Mouse (Mus musculus): ENCODE results near the gene Cipc. TPM values are rescaled to one million over a fixed set of nuclear protein-coding genes. Genes with fewer than 3 reads are reported as not detected.
A peak's percentile ranks its signal among the peaks of the same experiment; 100 is the strongest.

Cipc gene
- total RNA-seq, 4 experiments from 2014 or later, result 70.7 to 89.0 (median 86.1) TPM

GRCm38 (mm10) chr12:86931919-86932574 lies 14.8 kb upstream of the Cipc start:
- no peak for DNase-seq (ENCODE audit: low spot score in 2 of 2)

GRCm38 (mm10) chr12:86932575-86932952 lies 14.3 kb upstream of the Cipc start:
- no peak for DNase-seq (ENCODE audit: low spot score in 2 of 2)

- DNase-seq (ENCODE audit: low spot score in 2 of 2), result no peak
These were observed 12.1 kb upstream of the Cipc start for GRCm38 (mm10) chr12:86934748-86935147.

- DNase-seq (ENCODE audit: low spot score in 2 of 2), result no peak
These were observed 11.1 kb upstream of the Cipc start for GRCm38 (mm10) chr12:86935692-86936282.

GRCm38 (mm10) chr12:86936587-86937343 lies 10.1 kb upstream of the Cipc start:
- DNase-seq (ENCODE audit: low spot score in 2 of 2), result no peak

GRCm38 (mm10) chr12:86938571-86938970 lies 8.3 kb upstream of the Cipc start:
- no peak for DNase-seq (ENCODE audit: low spot score in 2 of 2)

GRCm38 (mm10) chr12:86941173-86941572 lies 5.7 kb upstream of the Cipc start:
- no peak for DNase-seq (ENCODE audit: low spot score in 2 of 2)

GRCm38 (mm10) chr12:86941734-86942486 lies 4.9 kb upstream of the Cipc start:
- DNase-seq (ENCODE audit: low spot score in 2 of 2), result no peak

- no peak for DNase-seq (ENCODE audit: low spot score in 2 of 2)
These were observed 3.4 kb upstream of the Cipc start for GRCm38 (mm10) chr12:86943421-86943820.

- DNase-seq (ENCODE audit: low spot score in 2 of 2), result peak in 1 of 2 experiments; percentile 75
These were observed 1.7 kb upstream of the Cipc start for GRCm38 (mm10) chr12:86945126-86945525.

- DNase-seq (ENCODE audit: low spot score in 2 of 2), result no peak
These were observed 502 bp upstream of the Cipc start for GRCm38 (mm10) chr12:86946301-86946781.

- DNase-seq (ENCODE audit: low spot score in 2 of 2), result peak; percentile 71 to 75
These were observed 998 bp downstream of the Cipc start for GRCm38 (mm10) chr12:86947681-86948401.

GRCm38 (mm10) chr12:86948627-86949026 lies 1.8 kb downstream of the Cipc start:
- DNase-seq (ENCODE audit: low spot score in 2 of 2), result no peak

GRCm38 (mm10) chr12:86949501-86949900 lies 2.7 kb downstream of the Cipc start:
- no peak for DNase-seq (ENCODE audit: low spot score in 2 of 2)

GRCm38 (mm10) chr12:86950161-86950960 lies 3.5 kb downstream of the Cipc start:
- DNase-seq (ENCODE audit: low spot score in 2 of 2), result no peak

GRCm38 (mm10) chr12:86950961-86951360 lies 4.1 kb downstream of the Cipc start:
- no peak for DNase-seq (ENCODE audit: low spot score in 2 of 2)

- no peak for DNase-seq (ENCODE audit: low spot score in 2 of 2)
These were observed 5.5 kb downstream of the Cipc start for GRCm38 (mm10) chr12:86952331-86952850.

GRCm38 (mm10) chr12:86955894-86956293 lies 9.1 kb downstream of the Cipc start:
- no peak for DNase-seq (ENCODE audit: low spot score in 2 of 2)

GRCm38 (mm10) chr12:86958558-86958957 lies 11.7 kb downstream of the Cipc start:
- DNase-seq (ENCODE audit: low spot score in 2 of 2), result no peak

- DNase-seq (ENCODE audit: low spot score in 2 of 2), result no peak
These were observed 12.8 kb downstream of the Cipc start for GRCm38 (mm10) chr12:86959661-86960060.

Measured in layer of hippocampus, adult 8-10 months (tissue).